Mouse (Mus musculus) forebrain, embryonic 12.5 days (tissue): ENCODE data around the gene Elovl7. TPM values are rescaled to one million over a fixed set of nuclear protein-coding genes. Genes with fewer than 3 reads are reported as not detected.
A peak's percentile ranks its signal among the peaks of the same experiment; 100 is the strongest.

Source experiments
- ATAC-seq: fragments of 200-750 bp; cut with Nextera tagmentation; 2 replicates; pipeline ENCODE4 v1.8.0; 2017; ENCODE audit warnings: moderate TSS enrichment; ENCODE audit not compliant: low FRiP score
- H3K27ac ChIP-seq: fragments of 300-500 bp; sonication (generic); 2 replicates; pipeline ENCODE4 v1.5.1; 2016; ENCODE audit warnings: mild to moderate bottlenecking
- H3K27me3 ChIP-seq: fragments of 300-500 bp; sonication (generic); 2 replicates; pipeline ENCODE4 v1.6.1; 2016; ENCODE audit warnings: mild to moderate bottlenecking
- H3K36me3 ChIP-seq: fragments of 300-500 bp; sonication (generic); replicated peaks from 2 replicates; pipeline ENCODE4 v1.6.1; 2016; ENCODE audit warnings: mild to moderate bottlenecking
- H3K4me1 ChIP-seq: fragments of 300-500 bp; sonication (generic); 2 replicates; pipeline ENCODE4 v1.6.1; 2016
- H3K4me2 ChIP-seq: fragments of 300-500 bp; sonication (generic); 2 replicates; pipeline ENCODE4 v1.6.1; 2016; ENCODE audit warnings: mild to moderate bottlenecking, moderate library complexity
- H3K4me3 ChIP-seq: fragments of 300-500 bp; sonication (generic); replicated peaks from 2 replicates; pipeline ENCODE4 v1.5.1; 2016; ENCODE audit warnings: mild to moderate bottlenecking
- H3K9ac ChIP-seq: fragments of 300-500 bp; sonication (generic); 2 replicates; pipeline ENCODE4 v1.6.1; 2016; ENCODE audit warnings: mild to moderate bottlenecking
- H3K9me3 ChIP-seq: fragments of 300-500 bp; sonication (generic); 2 replicates; pipeline ENCODE4 v1.6.1; 2016
- WGBS: fragments of 180-500 bp; shearing (Covaris S2); methylation state at CpG from one replicate; pipeline ENCODE4 v1.1.7; 2016; 5-methylcytosine and 5-hydroxymethylcytosine counted together
- polyA plus RNA-seq: library from polyadenylated mRNA; unstranded; fragments of >200 nt; fragmentation: Nextera tagmentation; extraction: Ambion mirVana; gene quantifications from 2 replicates; pipeline ENCODE4 v1.2.1, GENCODE M21; 2016

Elovl7 gene
- polyA plus RNA-seq = 0.57 and 1.3 TPM in 2 replicates

GRCm38 (mm10) chr13:108214081-108214484 lies at the start of gene Elovl7:
Gene Elovl7 (plus strand): TSS chr13:108214404.
- WGBS = 1% methylated on average over 40 of the region's 40 CpGs
- no peak within 1 kb of the TSS for H3K27ac ChIP-seq

GRCm38 (mm10) chr13:108164621-108165020 lies 49.6 kb upstream of the Elovl7 start:
- no peaks in the 10 kb centered on the region for H3K27me3 ChIP-seq
- no peak overlapping the region for H3K4me2 ChIP-seq
- peaks cover 3% of the 10 kb centered on the region for H3K4me1 ChIP-seq
- H3K27ac ChIP-seq = no peak overlapping the region
- 94% methylated on average over 3 of the region's 3 CpGs for WGBS
- H3K36me3 ChIP-seq = peaks cover 18% of the 10 kb centered on the region
- no peak overlapping the region for H3K9ac ChIP-seq
- no peak overlapping the region for H3K4me3 ChIP-seq
- no peak for ATAC-seq
- no peaks in the 10 kb centered on the region for H3K9me3 ChIP-seq

More at GRCm38 (mm10) chr13:108214081-108214484, at the start of gene Elovl7:
- Histone ChIP-seq H3K4me1 (peaks cover 9% of the 10 kb centered on the region), H3K9me3 (no peaks in the 10 kb centered on the region), H3K27me3 (peaks cover 53% of the 10 kb centered on the region), H3K9ac (peak within 1 kb of the TSS; percentile 79), H3K4me3 (peak within 1 kb of the TSS; percentile 75), H3K4me2 (peak within 1 kb of the TSS; percentile 99), H3K36me3 (no peaks in the 10 kb centered on the region)
- ATAC-seq = peak; percentile 90

GRCm38 (mm10) chr13:108170002-108170401 lies 44.2 kb upstream of the Elovl7 start:
- H3K36me3 ChIP-seq = peaks cover 35% of the 10 kb centered on the region
- no peak for ATAC-seq
- no peak overlapping the region for H3K27ac ChIP-seq
- 95% methylated on average over 1 of the region's 1 CpGs for WGBS
- H3K9me3 ChIP-seq = no peaks in the 10 kb centered on the region
- no peak overlapping the region for H3K9ac ChIP-seq
- no peak overlapping the region for H3K4me2 ChIP-seq
- no peaks in the 10 kb centered on the region for H3K27me3 ChIP-seq
- H3K4me3 ChIP-seq = no peak overlapping the region
- no peaks in the 10 kb centered on the region for H3K4me1 ChIP-seq

DNA sequence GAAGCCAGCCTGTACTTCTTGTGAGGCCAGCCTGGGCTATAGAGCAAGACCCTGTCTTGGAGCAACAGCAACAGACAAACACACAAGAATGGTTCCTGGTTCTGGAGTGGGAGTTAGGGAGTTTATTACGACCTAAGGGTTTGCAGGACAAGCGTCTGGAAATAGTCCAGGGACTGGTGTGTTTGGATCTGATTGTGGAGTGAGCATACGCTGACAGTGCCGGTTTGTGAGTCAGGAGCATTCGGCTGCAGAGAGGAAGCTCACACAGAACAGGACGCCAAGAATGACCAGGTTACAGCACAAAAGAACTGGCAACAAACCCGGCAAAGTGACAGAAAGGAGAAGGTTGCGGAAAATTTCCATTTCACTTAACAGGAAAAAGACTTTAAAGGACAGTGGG lies 43.7 kb upstream of the Elovl7 start:
- Histone ChIP-seq H3K27ac (no peak overlapping the region), H3K9ac (no peak overlapping the region), H3K4me3 (no peak overlapping the region), H3K4me1 (no peaks in the 10 kb centered on the region), H3K27me3 (no peaks in the 10 kb centered on the region), H3K9me3 (no peaks in the 10 kb centered on the region), H3K36me3 (peaks cover 35% of the 10 kb centered on the region), H3K4me2 (no peak overlapping the region)
- ATAC-seq = no peak
- WGBS = 88% methylated on average over 8 of the region's 8 CpGs

GRCm38 (mm10) chr13:108179618-108180017 lies 34.6 kb upstream of the Elovl7 start:
- Histone ChIP-seq H3K36me3 (peaks cover 55% of the 10 kb centered on the region), H3K9me3 (no peaks in the 10 kb centered on the region), H3K4me2 (no peak overlapping the region), H3K9ac (no peak overlapping the region), H3K4me3 (no peak overlapping the region), H3K4me1 (no peaks in the 10 kb centered on the region), H3K27ac (no peak overlapping the region), H3K27me3 (no peaks in the 10 kb centered on the region)
- ATAC-seq = no peak
- 91% methylated on average over 8 of the region's 8 CpGs for WGBS

GRCm38 (mm10) chr13:108180821-108181220 lies 33.4 kb upstream of the Elovl7 start:
- Histone ChIP-seq H3K36me3 (peaks cover 63% of the 10 kb centered on the region), H3K27me3 (no peaks in the 10 kb centered on the region), H3K4me3 (no peak overlapping the region), H3K27ac (no peak overlapping the region), H3K9ac (no peak overlapping the region), H3K9me3 (no peaks in the 10 kb centered on the region), H3K4me1 (no peaks in the 10 kb centered on the region), H3K4me2 (no peak overlapping the region)
- 87% methylated on average over 5 of the region's 5 CpGs for WGBS
- ATAC-seq = no peak

GRCm38 (mm10) chr13:108184743-108185255 lies 29.4 kb upstream of the Elovl7 start:
- Histone ChIP-seq H3K9me3 (no peaks in the 10 kb centered on the region), H3K4me3 (no peak overlapping the region), H3K36me3 (peaks cover 54% of the 10 kb centered on the region), H3K4me2 (no peak overlapping the region), H3K27me3 (no peaks in the 10 kb centered on the region), H3K27ac (no peak overlapping the region), H3K9ac (no peak overlapping the region), H3K4me1 (no peaks in the 10 kb centered on the region)
- ATAC-seq = no peak

- Histone ChIP-seq H3K4me3 (no peak overlapping the region), H3K27ac (no peak overlapping the region), H3K9ac (no peak overlapping the region), H3K4me2 (no peak overlapping the region), H3K9me3 (no peaks in the 10 kb centered on the region), H3K36me3 (peaks cover 52% of the 10 kb centered on the region), H3K27me3 (no peaks in the 10 kb centered on the region), H3K4me1 (no peaks in the 10 kb centered on the region)
- ATAC-seq = no peak
- WGBS = 92% methylated on average over 3 of the region's 3 CpGs
Observed at GRCm38 (mm10) chr13:108185530-108185929, 28.7 kb upstream of the Elovl7 start.

- no peak for ATAC-seq
- Histone ChIP-seq H3K9ac (no peak overlapping the region), H3K36me3 (peaks cover 37% of the 10 kb centered on the region), H3K9me3 (no peaks in the 10 kb centered on the region), H3K4me3 (no peak overlapping the region), H3K27ac (no peak overlapping the region), H3K4me1 (no peaks in the 10 kb centered on the region), H3K27me3 (no peaks in the 10 kb centered on the region), H3K4me2 (no peak overlapping the region)
- WGBS = 97% methylated on average over 4 of the region's 4 CpGs
Observed at GRCm38 (mm10) chr13:108187994-108188393, 26.2 kb upstream of the Elovl7 start.

DNA sequence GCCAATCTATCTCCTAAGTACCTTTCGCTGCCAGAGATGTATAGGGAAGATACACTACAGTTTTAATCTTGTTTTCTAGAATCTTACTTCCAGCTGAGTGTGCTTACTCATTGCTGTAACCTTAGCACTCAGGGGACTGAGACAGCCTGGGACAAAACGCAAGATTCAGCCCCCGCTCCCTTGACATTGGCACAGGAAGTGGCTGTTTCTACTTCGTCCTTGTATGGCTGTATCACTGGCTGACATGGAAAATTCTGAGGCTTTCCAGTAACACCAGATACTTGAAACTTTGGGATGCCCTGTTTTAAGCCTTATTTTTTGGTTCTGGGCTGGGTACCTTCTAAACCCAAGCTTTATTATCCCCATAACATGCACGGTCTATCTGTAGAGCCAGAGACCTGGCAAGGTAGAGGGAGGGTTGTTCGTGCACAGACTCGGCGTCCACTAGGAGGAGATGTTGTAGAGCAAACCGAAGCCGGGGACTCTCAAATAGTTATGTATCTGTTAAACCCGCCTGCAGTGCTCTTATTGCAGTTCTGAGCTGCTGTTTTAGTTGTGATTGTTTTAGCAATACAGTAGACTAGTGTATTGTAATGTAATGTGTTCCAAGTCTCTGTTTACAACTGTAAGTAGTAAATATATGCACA lies 23.0 kb upstream of the Elovl7 start:
- WGBS = 71% methylated on average over 11 of the region's 11 CpGs
- no peak overlapping the region for H3K4me2 ChIP-seq
- H3K9me3 ChIP-seq = no peaks in the 10 kb centered on the region
- no peak overlapping the region for H3K27ac ChIP-seq
- H3K4me3 ChIP-seq = no peak overlapping the region
- peaks cover 34% of the 10 kb centered on the region for H3K36me3 ChIP-seq
- ATAC-seq = peak; percentile 60; the same call in 1 of the 2 replicates
- H3K4me1 ChIP-seq = no peaks in the 10 kb centered on the region
- H3K9ac ChIP-seq = no peak overlapping the region
- no peaks in the 10 kb centered on the region for H3K27me3 ChIP-seq

GRCm38 (mm10) chr13:108195474-108195873 lies 18.7 kb upstream of the Elovl7 start:
- ATAC-seq = no peak
- 95% methylated on average over 6 of the region's 6 CpGs for WGBS
- no peak overlapping the region for H3K4me3 ChIP-seq

DNA sequence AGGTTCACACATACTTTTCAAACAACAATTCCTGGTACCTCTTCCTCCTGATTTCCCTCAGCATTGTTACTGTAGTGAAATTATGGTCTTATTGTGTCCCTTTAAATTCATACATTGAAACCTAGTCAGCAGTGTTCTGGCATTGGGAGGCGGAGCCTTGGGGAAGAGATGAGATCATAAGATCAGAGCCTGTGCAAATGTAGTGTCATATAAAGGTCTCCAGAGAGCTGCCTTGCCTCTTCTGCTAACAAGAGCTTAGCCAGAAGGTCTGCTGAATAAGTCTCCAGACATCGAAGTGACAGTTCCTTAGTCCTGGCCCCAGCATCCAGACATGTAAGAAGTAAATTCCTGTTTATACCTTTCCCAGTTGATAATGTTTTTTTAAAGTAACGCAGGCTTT lies 9.3 kb upstream of the Elovl7 start:
- H3K4me3 ChIP-seq = no peak overlapping the region

More at GRCm38 (mm10) chr13:108195474-108195873, 18.7 kb upstream of the Elovl7 start:
- H3K27ac ChIP-seq = no peak overlapping the region
- H3K9ac ChIP-seq = no peak overlapping the region
- H3K9me3 ChIP-seq = no peaks in the 10 kb centered on the region
- H3K36me3 ChIP-seq = peaks cover 24% of the 10 kb centered on the region
- H3K4me2 ChIP-seq = no peak overlapping the region
- no peaks in the 10 kb centered on the region for H3K4me1 ChIP-seq
- H3K27me3 ChIP-seq = no peaks in the 10 kb centered on the region

GRCm38 (mm10) chr13:108207447-108207846 lies 6.8 kb upstream of the Elovl7 start:
- ATAC-seq = no peak

More for the DNA sequence above, 9.3 kb upstream of the Elovl7 start:
- Histone ChIP-seq H3K9me3 (no peaks in the 10 kb centered on the region), H3K4me2 (no peak overlapping the region), H3K36me3 (no peaks in the 10 kb centered on the region), H3K27ac (no peak overlapping the region), H3K27me3 (no peaks in the 10 kb centered on the region), H3K9ac (no peak overlapping the region), H3K4me1 (no peaks in the 10 kb centered on the region)
- ATAC-seq = no peak
- WGBS = 93% methylated on average over 3 of the region's 3 CpGs

More at GRCm38 (mm10) chr13:108207447-108207846, 6.8 kb upstream of the Elovl7 start:
- no peaks in the 10 kb centered on the region for H3K4me1 ChIP-seq
- WGBS = 84% methylated on average over 2 of the region's 2 CpGs
- no peaks in the 10 kb centered on the region for H3K36me3 ChIP-seq
- H3K4me3 ChIP-seq = no peak overlapping the region
- peaks cover 2% of the 10 kb centered on the region; the same call in 1 of the 2 replicates for H3K27me3 ChIP-seq
- no peak overlapping the region for H3K9ac ChIP-seq
- H3K4me2 ChIP-seq = no peak overlapping the region
- H3K27ac ChIP-seq = no peak overlapping the region
- no peaks in the 10 kb centered on the region for H3K9me3 ChIP-seq
